Mouse (Mus musculus): ENCODE data around the gene Pacsin2. TPM values are rescaled to one million over a fixed set of nuclear protein-coding genes. Genes with fewer than 3 reads are reported as not detected.

Pacsin2 gene
- polyA plus RNA-seq, 1 experiment from 2014 or later: 61.3 TPM

GRCm38 (mm10) chr15:83500352-83500751 lies 35.9 kb upstream of the Pacsin2 start:
- Histone ChIP-seq H3K4me3 (replicated peaks; ENCODE audit: low read depth, low read length) (no peak overlapping the region), H3K36me3 (ENCODE audit: insufficient read depth, low read length) (peaks cover 19% of the 10 kb centered on the region), H3K4me2 (ENCODE audit: low read length) (no peak overlapping the region), H3K4me1 (replicated peaks; ENCODE audit: insufficient read depth, low read length) (no peaks in the 10 kb centered on the region), H3K27me3 (ENCODE audit: insufficient read depth, low read length) (no peaks in the 10 kb centered on the region), H3K9me3 (replicated peaks; ENCODE audit: low read length) (no peaks in the 10 kb centered on the region), H3K9ac (ENCODE audit: low read depth, low read length) (no peak overlapping the region), H3K27ac (no peak overlapping the region)
- peak; percentile 62 for TF ChIP-seq CTCF (IDR thresholded peaks at IDR 0.05; ENCODE audit: low read depth)
- ATAC-seq (replicated peaks; ENCODE audit: low FRiP score, low read depth): no peak
- 67% methylated on average over 3 of the region's 3 CpGs for WGBS
- DNase-seq (ENCODE audit: low spot score): no peak

GRCm38 (mm10) chr15:83499211-83499755 lies 34.9 kb upstream of the Pacsin2 start:
- H3K36me3 ChIP-seq (ENCODE audit: insufficient read depth, low read length): peaks cover 19% of the 10 kb centered on the region
- no peaks in the 10 kb centered on the region for H3K9me3 ChIP-seq (replicated peaks; ENCODE audit: low read length)
- 91% methylated on average over 10 of the region's 10 CpGs for WGBS
- no peak overlapping the region for H3K4me3 ChIP-seq (replicated peaks; ENCODE audit: low read depth, low read length)
- no peak overlapping the region for H3K27ac ChIP-seq
- TF ChIP-seq CTCF (IDR thresholded peaks at IDR 0.05; ENCODE audit: low read depth): no peak
- DNase-seq (ENCODE audit: low spot score) (no peak), ATAC-seq (replicated peaks; ENCODE audit: low FRiP score, low read depth) (peak; percentile 63; the same call in 1 of the 2 replicates)
- H3K27me3 ChIP-seq (ENCODE audit: insufficient read depth, low read length): no peaks in the 10 kb centered on the region
- H3K4me2 ChIP-seq (ENCODE audit: low read length): no peak overlapping the region
- no peak overlapping the region for H3K9ac ChIP-seq (ENCODE audit: low read depth, low read length)
- no peaks in the 10 kb centered on the region for H3K4me1 ChIP-seq (replicated peaks; ENCODE audit: insufficient read depth, low read length)

- no peaks in the 10 kb centered on the region for H3K27me3 ChIP-seq (ENCODE audit: insufficient read depth, low read length)
- peaks cover 23% of the 10 kb centered on the region for H3K36me3 ChIP-seq (ENCODE audit: insufficient read depth, low read length)
- ATAC-seq (replicated peaks; ENCODE audit: low FRiP score, low read depth) (no peak), DNase-seq (ENCODE audit: low spot score) (no peak)
- TF ChIP-seq CTCF (IDR thresholded peaks at IDR 0.05; ENCODE audit: low read depth): peak; percentile 15; the same call in 1 of the 2 replicates
- no peak overlapping the region for H3K27ac ChIP-seq
- 95% methylated on average over 6 of the region's 6 CpGs for WGBS
- no peak overlapping the region for H3K4me2 ChIP-seq (ENCODE audit: low read length)
- no peaks in the 10 kb centered on the region for H3K4me1 ChIP-seq (replicated peaks; ENCODE audit: insufficient read depth, low read length)
- no peak overlapping the region for H3K4me3 ChIP-seq (replicated peaks; ENCODE audit: low read depth, low read length)
- no peaks in the 10 kb centered on the region for H3K9me3 ChIP-seq (replicated peaks; ENCODE audit: low read length)
- H3K9ac ChIP-seq (ENCODE audit: low read depth, low read length): no peak overlapping the region
These were observed 32.9 kb upstream of the Pacsin2 start for GRCm38 (mm10) chr15:83497299-83497698.

GRCm38 (mm10) chr15:83495787-83496367 lies 31.5 kb upstream of the Pacsin2 start:
- WGBS: 83% methylated on average over 22 of the region's 22 CpGs
- DNase-seq (ENCODE audit: low spot score): no peak
- Histone ChIP-seq H3K4me1 (replicated peaks; ENCODE audit: insufficient read depth, low read length) (no peaks in the 10 kb centered on the region), H3K27me3 (ENCODE audit: insufficient read depth, low read length) (no peaks in the 10 kb centered on the region), H3K27ac (no peak overlapping the region), H3K4me2 (ENCODE audit: low read length) (no peak overlapping the region), H3K4me3 (replicated peaks; ENCODE audit: low read depth, low read length) (no peak overlapping the region), H3K9me3 (replicated peaks; ENCODE audit: low read length) (no peaks in the 10 kb centered on the region), H3K9ac (ENCODE audit: low read depth, low read length) (no peak overlapping the region), H3K36me3 (ENCODE audit: insufficient read depth, low read length) (peaks cover 31% of the 10 kb centered on the region)
- no peak for TF ChIP-seq CTCF (IDR thresholded peaks at IDR 0.05; ENCODE audit: low read depth)
- ATAC-seq (replicated peaks; ENCODE audit: low FRiP score, low read depth): no peak

GRCm38 (mm10) chr15:83495195-83495594 lies 30.8 kb upstream of the Pacsin2 start:
- Histone ChIP-seq H3K4me2 (ENCODE audit: low read length) (no peak overlapping the region), H3K27me3 (ENCODE audit: insufficient read depth, low read length) (no peaks in the 10 kb centered on the region), H3K9me3 (replicated peaks; ENCODE audit: low read length) (no peaks in the 10 kb centered on the region), H3K4me1 (replicated peaks; ENCODE audit: insufficient read depth, low read length) (no peaks in the 10 kb centered on the region), H3K27ac (no peak overlapping the region), H3K36me3 (ENCODE audit: insufficient read depth, low read length) (peaks cover 32% of the 10 kb centered on the region), H3K9ac (ENCODE audit: low read depth, low read length) (no peak overlapping the region), H3K4me3 (replicated peaks; ENCODE audit: low read depth, low read length) (no peak overlapping the region)
- 71% methylated on average over 3 of the region's 3 CpGs for WGBS
- ATAC-seq (replicated peaks; ENCODE audit: low FRiP score, low read depth): no peak
- DNase-seq (ENCODE audit: low spot score): no peak
- no peak for TF ChIP-seq CTCF (IDR thresholded peaks at IDR 0.05; ENCODE audit: low read depth)

- no peaks in the 10 kb centered on the region for H3K9me3 ChIP-seq (replicated peaks; ENCODE audit: low read length)
- H3K27ac ChIP-seq: no peak overlapping the region
- peaks cover 32% of the 10 kb centered on the region for H3K36me3 ChIP-seq (ENCODE audit: insufficient read depth, low read length)
- no peak for ATAC-seq (replicated peaks; ENCODE audit: low FRiP score, low read depth)
- H3K4me1 ChIP-seq (replicated peaks; ENCODE audit: insufficient read depth, low read length): no peaks in the 10 kb centered on the region
- no peak overlapping the region for H3K4me3 ChIP-seq (replicated peaks; ENCODE audit: low read depth, low read length)
- H3K9ac ChIP-seq (ENCODE audit: low read depth, low read length): no peak overlapping the region
- DNase-seq (ENCODE audit: low spot score): no peak
- 65% methylated on average over 6 of the region's 6 CpGs for WGBS
- no peak for TF ChIP-seq CTCF (IDR thresholded peaks at IDR 0.05; ENCODE audit: low read depth)
- no peaks in the 10 kb centered on the region for H3K27me3 ChIP-seq (ENCODE audit: insufficient read depth, low read length)
- H3K4me2 ChIP-seq (ENCODE audit: low read length): no peak overlapping the region
These were observed 30.1 kb upstream of the Pacsin2 start for GRCm38 (mm10) chr15:83494572-83494920.

Measured in kidney, postnatal 0 days (tissue).